Mouse (Mus musculus): ENCODE results near the gene Ube2cbp. TPM values are rescaled to one million over a fixed set of nuclear protein-coding genes. Genes with fewer than 3 reads are reported as not detected.

Gene Ube2cbp
- total RNA-seq, 2 experiments from 2014 or later: 3.4 to 4.5 TPM

Other genes with a start within 250 kb of the Ube2cbp start
- gene Dop1a, start 2.2 kb upstream of the Ube2cbp start, total RNA-seq (2014; fragmentation: Nextera tagmentation): 31.5 and 31.7 TPM in 2 replicates
- gene Dop1a, start 2.2 kb upstream of the Ube2cbp start, total RNA-seq (2017): 15.2 and 27.2 TPM in 2 replicates
- gene Pgm3, start 106.9 kb upstream of the Ube2cbp start, total RNA-seq (2014; fragmentation: Nextera tagmentation): 21.7 and 34.2 TPM in 2 replicates
- 31.7 and 32.0 TPM in 2 replicates for gene Pgm3, start 106.9 kb upstream of the Ube2cbp start, total RNA-seq (2017)
- gene Rwdd2a, start 107.0 kb upstream of the Ube2cbp start, total RNA-seq (2014; fragmentation: Nextera tagmentation): 5.4 and 6.9 TPM in 2 replicates
- gene Rwdd2a, start 107.0 kb upstream of the Ube2cbp start, total RNA-seq (2017): 4.5 and 5.4 TPM in 2 replicates
- not detected in 2 replicates for gene Me1, start 231.0 kb upstream of the Ube2cbp start, total RNA-seq (2014; fragmentation: Nextera tagmentation)
- not detected in 2 replicates for gene Me1, start 231.0 kb upstream of the Ube2cbp start, total RNA-seq (2017)

Data from granulocyte monocyte progenitor cell, adult 5-6 weeks (primary cell).